Mouse (Mus musculus) liver, postnatal 0 days (tissue): ENCODE measurements around the gene Vegfa.

Experiments
- CTCF ChIP-seq: sonication (generic); IDR thresholded peaks from 2 replicates; pipeline ENCODE4 v1.5.1; 2016; ENCODE audit warnings: antibody characterized with exemption, low read depth
- EP300 ChIP-seq: IDR thresholded peaks from 2 replicates; pipeline ENCODE4 v1.6.1; 2016; ENCODE audit warnings: antibody characterized with exemption, low read depth, mild to moderate bottlenecking

DNA sequence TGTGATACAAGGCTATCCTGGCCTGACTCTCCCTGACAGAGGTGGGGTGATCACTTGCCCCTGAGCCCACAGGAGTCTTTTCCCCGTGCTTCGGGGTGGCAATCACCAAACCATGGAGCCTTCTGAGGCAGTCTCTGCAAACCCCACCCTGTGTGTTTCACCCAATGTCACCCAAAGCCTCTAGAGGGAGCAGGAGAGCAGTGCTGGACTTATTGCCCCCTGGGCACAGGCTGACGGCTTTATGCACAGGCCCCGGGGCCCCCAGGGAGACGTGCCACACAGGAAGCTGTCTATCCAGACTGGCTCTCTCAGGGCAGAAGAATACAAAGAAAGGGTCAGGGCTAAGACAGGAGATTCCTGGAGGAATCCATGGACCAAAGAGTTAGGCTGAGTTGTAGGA lies 9.1 kb upstream of the Vegfa start:
- peak; percentile 85 for TF ChIP-seq CTCF
- no peak for TF ChIP-seq EP300
